Mouse (Mus musculus): Measurements from ENCODE around the gene Zfp882.
"Not testable (repeated sequence)": the region's sequence is repeated elsewhere in the genome, so short reads cannot be mapped to it uniquely, and the experiment has no call there.

Gene Zfp882

DNA sequence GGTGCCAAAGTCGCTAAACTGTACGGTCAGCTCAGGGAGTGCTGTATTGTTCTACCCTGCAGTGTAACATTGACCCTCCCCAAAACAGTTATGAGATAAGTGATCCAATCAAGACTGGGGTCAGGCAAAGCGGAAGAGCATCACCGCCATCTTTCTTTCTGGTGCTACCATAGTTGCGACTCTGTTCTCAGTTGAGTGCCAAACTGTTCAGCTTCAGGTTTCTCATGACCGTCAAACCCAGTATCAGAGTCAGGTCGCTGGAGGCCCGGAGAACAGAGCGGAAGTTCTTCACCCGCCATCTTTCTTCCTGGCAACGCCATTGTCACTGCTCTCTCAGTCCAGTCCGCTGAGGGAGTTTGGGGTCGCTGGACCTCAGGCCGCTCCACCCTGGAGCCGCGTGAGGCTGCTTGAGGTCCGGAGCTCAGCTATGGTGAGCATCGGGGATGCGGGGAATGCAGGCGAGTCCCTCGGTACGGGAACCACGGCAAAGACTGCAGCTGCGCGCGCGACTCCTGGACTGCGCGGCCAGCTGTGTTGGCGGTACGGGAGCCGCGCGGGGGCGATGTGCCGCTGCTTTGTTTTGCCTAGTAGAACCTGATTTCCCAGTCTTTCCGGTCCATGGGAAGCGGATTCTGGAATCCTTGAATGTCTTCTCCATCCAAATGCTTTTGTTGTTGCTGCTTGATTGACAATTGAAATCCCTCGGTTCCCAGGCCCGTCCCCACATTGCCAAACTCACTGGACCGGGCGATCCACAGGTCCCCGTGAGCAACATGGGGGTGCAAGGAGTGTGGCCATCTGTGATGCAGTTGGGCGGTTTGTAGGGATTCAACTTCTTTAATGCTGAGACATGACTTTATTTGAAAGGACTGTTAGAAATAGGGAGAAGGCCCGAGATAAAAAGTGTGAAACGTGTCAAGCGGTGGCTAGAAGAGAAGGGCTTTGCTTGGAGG is at the start of gene Zfp882, which contains the start of gene Zfp617:
Gene Zfp882, plus strand, starts transcription at position 300 of the 953 bp plus-strand sequence.
Gene Zfp617, plus strand, starts transcription at position 327 of the 953 bp plus-strand sequence.
- peak; percentile 86 for DNase-seq

DNA sequence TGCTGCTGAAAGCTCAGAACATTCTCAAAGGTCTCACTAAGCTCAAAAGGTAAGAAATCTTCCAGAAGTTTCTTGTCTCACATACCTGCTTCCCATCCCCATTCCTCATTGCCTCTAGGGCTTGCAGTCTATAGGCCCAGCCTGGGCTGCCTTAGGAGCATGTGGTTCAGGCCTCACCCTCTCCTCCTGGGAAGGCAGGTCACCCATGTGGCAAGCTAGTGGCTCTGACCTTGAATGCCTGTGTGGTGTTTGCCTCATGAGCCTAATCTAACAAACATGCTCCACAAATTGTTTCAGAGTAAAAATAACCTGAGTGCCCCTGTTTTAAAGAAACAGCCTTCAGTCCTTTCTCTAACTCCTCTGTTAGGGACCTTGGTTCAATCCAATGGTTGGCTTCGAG is 46.9 kb upstream of the Zfp882 start:
- not testable (repeated sequence) for DNase-seq

GRCm38 (mm10) chr8:71862038-71862437 is 46.4 kb upstream of the Zfp882 start:
- not testable (repeated sequence) for DNase-seq

GRCm38 (mm10) chr8:71881618-71882274 is 26.7 kb upstream of the Zfp882 start, which contains the start of gene Zfp709:
TSS of gene Zfp709 (plus strand) at chr8:71882019.
- DNase-seq, result peak; percentile 60

GRCm38 (mm10) chr8:71900666-71901065 is 7.7 kb upstream of the Zfp882 start:
- not testable (repeated sequence) for DNase-seq

GRCm38 (mm10) chr8:71903084-71903483 is 5.3 kb upstream of the Zfp882 start:
- not testable (repeated sequence) for DNase-seq

- DNase-seq, result no peak
Measured at GRCm38 (mm10) chr8:71906809-71907208, 1.6 kb upstream of the Zfp882 start.

DNA sequence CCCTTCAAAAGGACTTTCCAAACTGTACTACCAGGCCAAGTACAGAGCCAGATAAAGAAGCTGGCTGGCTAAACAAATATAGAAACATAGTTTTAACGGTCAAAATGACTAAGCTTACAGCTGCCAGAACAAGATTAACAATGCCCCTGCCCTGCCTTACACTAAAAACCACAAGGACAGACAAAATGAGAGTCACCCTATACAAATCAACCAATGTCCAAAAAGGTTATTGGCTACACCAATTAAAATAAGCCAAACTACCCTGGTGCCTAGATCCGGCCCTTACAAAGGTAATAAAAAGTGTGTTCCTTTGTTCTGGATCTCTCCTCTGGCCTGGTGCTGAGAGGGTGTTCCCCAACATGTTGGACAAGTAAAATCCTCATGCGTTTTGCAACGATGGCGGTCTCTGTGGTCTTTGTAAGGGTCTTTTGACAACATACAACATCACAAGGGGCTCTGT is 580 bp upstream of the Zfp882 start:
- DNase-seq, result no peak

- DNase-seq, result no peak
Measured at GRCm38 (mm10) chr8:71912286-71912685, 3.9 kb downstream of the Zfp882 start.

DNA sequence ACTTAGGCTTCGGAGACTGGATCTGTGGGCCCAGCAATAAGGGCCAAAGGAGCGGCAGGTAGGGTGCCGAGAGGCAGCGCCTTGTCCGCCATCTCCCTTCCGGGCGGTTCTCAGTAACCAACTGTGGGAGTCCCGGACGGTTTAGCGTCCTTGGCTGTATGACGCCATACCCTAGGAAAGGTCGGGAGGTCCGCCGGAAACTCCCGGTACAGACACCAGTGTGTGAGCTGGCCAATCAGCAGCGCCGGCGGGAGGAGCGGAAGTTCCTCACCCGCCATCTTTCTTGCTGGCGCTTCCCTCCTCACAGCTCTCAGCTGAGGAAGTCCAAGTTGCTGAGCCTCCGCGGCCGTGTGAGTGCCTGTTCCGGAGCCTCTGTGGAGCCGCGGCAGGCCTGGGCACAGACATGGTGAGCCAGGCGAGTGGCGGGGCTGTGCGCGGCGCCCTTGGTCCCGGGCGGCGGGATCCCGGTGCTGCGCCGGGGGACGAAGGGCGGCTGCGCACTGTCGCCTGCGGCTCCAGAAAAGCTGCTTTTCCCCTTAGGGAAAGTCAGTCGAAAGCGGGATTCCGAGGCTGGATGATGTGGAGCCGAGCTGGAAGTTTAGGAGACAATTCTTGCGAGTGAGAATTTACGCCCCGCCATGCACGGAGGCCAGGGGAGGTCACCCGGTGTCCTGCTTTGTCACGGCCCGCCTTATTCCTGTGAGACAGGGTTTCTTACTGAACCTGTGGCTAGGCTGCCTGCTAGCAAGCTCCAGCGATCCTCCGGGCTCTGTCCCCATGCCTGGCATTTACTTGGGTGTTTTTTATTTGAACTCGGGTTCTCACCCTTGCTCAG is 14.4 kb downstream of the Zfp882 start:
- DNase-seq, result peak; percentile 92

GRCm38 (mm10) chr8:71925791-71926190 is 17.4 kb downstream of the Zfp882 start:
- no peak for DNase-seq

DNA sequence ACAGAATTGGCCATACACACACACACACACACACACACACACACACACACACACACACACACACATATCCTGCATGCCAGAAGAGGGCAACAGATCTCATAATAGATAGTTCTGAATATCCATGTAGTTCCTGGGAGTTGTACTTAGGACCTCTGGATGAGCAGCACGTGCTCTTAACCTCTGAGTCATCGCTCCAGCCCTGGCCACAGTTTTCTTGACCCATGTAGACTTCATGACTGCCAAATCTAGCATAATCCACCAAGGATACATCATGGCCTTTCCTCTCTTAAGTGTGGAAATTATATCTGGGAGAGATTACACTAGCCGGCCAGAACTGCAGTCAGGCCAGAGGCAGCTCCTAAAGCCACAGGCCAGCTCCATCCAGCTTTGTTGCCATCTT is 18.1 kb downstream of the Zfp882 start:
- DNase-seq, result no peak

DNA sequence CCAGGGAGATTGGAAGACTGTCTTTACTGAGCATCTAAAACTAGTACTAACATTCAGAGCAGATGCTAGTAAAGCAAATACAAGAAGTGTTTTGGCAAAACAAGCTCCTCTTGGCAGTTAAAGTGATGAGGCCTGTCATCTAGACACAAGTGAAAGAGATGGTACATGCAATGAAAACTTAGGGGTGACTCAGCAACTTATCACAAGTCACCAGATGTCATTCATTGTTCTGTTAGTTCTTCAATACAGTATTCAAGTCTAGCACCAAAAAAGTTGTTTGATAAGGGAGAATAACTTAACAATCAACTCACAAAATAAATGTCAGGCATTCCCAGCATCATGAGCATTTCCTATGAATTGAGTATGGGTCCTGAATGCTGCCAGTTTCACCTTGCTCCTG is 19.4 kb downstream of the Zfp882 start:
- DNase-seq, result no peak

GRCm38 (mm10) chr8:71938037-71938436 is 29.6 kb downstream of the Zfp882 start:
- DNase-seq, result not testable (repeated sequence)

DNA sequence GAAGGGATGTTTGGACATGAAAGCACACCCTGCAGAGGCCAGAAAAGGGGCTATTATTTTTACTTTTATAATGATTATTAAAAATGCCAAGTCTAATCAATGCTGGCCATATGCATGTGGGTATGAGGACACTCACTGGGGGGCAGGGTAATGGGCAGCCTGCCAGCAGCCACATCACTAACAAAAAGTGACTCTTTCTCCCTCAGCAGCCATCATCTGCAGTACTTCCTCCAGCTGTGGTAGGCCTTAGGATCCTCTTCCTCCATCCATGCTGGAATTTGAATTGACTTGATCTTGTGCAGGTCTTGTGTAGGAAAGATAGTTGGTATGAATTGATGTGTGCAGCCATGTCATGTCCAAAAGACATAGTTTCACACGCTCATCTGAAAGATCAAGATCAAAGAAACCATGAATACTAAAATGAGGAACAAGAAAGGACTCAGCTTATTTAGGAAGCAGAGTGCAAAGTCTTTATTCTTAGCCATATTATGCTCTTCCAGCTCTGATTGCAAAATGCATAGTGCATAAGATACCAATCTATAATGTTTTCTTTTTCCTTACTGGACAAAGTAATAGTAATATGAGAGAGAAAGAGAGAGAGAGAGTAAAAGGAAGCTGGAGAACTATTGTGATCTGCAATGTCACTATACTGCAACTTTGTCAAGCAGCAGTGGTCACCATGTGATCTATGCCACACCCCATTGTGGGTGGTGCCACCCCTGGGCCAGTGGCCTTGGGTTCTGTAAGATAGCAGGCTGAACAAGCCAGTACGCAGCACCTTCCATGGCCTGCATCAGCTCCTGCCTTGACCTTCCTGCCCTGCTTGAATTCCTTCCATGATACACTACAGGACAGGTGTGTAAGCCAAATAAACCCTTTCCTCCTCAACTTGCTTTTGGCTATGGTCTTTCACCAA is 32.1 kb downstream of the Zfp882 start:
- DNase-seq, result no peak

DNA sequence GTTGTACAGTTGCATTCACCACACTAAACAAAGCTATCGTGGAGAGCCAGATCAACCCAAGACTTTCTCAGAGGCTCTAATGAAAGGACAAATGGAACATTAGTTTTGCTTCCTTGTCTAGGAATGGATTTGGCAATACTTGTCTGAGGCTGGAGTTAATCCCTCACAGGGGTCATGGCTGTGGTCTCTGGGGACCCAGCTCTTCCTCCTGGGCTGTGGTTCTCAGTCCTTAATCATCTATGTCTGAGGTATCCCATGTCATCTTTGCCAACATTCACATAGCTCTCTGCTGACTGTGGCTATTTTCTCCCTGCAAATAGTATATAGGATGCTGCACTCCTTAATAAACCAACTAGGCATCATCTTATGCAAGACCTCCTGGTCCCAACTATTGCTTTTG is 33.4 kb downstream of the Zfp882 start:
- no peak for DNase-seq

DNA sequence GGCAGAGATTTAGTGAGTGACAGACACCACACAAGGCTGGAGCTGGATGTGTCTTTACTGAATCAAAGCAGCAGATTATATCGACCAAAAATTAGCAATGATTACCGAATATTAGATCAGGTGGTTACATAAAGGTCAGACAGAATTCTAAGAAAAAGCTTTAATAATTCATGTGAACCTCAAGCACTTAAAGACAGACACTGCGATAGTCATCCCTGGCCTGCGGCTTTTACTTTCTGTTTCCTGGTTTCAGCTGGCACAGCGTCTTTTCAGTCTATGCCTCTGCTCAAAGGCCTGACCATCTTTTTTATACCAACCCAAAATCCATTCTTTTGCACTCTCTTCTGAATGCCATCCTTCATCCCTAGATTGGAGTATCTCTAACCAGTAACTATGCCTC is 40.2 kb downstream of the Zfp882 start:
- DNase-seq, result no peak

- DNase-seq, result peak; percentile 97
Measured at GRCm38 (mm10) chr8:71950482-71951221, 42.2 kb downstream of the Zfp882 start, which contains the start of gene Zfp961. TSS of gene Zfp961 (plus strand) at chr8:71951038.

GRCm38 (mm10) chr8:71951436-71952161 is 43.2 kb downstream of the Zfp882 start:
- peak; percentile 9 for DNase-seq

DNA sequence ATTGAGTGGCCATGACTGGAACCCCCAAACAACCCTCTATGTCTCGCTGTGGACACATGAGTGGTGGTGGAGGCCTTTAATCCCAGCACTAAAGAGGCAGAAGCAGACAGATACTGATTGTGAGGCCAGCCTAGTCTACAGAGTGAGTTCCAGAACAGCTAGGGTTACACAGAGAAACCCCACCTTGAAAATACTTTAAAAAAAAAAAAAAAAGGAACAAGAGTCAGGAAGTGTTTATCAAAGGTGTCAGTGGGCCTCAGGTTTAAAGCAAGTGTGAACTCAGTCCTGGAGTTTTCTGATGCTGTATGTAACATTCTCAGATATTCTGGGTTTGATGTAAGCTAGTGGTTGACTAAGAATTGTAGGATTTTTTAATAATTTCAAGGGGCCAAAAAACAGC is 44.1 kb downstream of the Zfp882 start:
- no peak for DNase-seq
